Mouse (Mus musculus): ENCODE measurements around the gene Apol6.
A peak's percentile ranks its signal among the peaks of the same experiment; 100 is the strongest.

Gene Apol6

GRCm38 (mm10) chr15:77070745-77071268, 26.3 kb downstream of the Apol6 start:
- no peak for DNase-seq (ENCODE audit: inconsistent ontology term)

DNA sequence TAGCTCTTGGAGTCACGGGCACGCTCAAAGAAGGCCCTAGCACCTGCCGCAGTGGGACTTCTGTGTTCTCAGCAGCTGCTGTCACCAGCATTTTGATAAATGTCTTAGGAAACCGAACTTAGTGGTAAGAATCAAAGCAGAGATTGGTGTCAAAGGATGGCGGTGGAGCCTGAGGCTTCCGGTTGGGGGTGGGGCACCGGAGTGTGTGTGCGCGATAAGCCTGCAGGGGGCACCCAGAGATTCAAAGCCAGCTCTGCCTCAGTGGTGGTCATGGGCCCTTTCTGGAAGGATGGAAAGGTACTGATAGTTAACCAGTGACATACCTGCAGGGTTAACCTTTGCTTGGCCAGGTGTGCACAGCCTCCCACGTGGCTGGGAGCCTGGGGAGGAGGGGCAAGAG, 27.0 kb downstream of the Apol6 start:
- DNase-seq (ENCODE audit: inconsistent ontology term) = no peak

- DNase-seq (ENCODE audit: inconsistent ontology term) = no peak
Observed at GRCm38 (mm10) chr15:77072556-77073163, 28.1 kb downstream of the Apol6 start.

DNA sequence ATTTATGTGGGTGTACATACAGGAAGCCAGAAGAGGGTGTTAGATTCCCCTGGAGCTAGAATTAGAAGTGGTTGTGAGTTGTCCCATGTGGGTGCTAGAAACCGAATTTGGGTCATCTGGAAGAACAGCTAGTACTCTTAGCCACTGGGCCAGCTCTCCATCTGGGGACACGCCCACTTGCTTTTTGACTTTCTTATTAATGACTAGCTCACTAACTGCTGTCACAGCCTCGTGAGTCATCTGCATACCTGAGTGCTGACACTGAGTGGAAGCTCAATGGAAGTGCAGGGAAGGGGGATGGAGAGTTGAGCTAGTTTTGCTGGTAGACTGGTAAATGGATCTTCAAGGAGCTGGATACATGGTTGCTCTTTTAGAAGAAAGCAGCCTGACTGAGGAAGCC, 32.0 kb downstream of the Apol6 start:
- DNase-seq (ENCODE audit: inconsistent ontology term) = peak; percentile 62

- no peak for DNase-seq (ENCODE audit: inconsistent ontology term)
Observed at GRCm38 (mm10) chr15:77077906-77078305, 33.4 kb downstream of the Apol6 start.

GRCm38 (mm10) chr15:77078786-77079185, 34.3 kb downstream of the Apol6 start:
- DNase-seq (ENCODE audit: inconsistent ontology term) = no peak

DNA sequence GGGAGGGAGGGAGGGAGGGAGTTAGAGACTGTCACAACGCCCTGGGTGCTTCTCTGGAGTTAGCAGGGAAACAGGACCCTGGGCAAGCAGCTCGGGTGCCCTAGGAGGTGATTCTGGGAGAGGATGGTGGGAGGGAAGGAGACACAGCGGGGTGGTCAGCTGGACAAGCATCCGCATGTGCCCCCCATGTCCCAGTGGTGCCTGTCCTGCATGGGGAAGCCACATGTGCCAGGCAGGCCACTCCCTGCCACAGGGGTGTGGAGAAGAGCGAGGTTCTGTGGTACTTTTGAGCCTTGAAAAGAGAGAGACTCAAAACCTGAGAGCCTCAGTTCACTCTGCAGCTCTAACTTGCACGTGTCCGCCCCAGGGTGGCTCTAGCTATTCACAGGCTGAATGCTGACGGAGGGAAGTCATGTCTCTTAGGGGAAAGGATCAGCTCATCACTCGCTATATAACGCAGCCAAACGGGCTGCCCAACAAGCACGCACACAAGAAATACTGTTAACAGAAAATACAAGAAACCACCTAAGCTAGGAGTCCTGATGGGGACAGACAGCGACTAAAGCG, 34.8 kb downstream of the Apol6 start:
- DNase-seq (ENCODE audit: inconsistent ontology term) = no peak

GRCm38 (mm10) chr15:77079890-77080361, 35.4 kb downstream of the Apol6 start:
- DNase-seq (ENCODE audit: inconsistent ontology term) = peak; percentile 40

DNA sequence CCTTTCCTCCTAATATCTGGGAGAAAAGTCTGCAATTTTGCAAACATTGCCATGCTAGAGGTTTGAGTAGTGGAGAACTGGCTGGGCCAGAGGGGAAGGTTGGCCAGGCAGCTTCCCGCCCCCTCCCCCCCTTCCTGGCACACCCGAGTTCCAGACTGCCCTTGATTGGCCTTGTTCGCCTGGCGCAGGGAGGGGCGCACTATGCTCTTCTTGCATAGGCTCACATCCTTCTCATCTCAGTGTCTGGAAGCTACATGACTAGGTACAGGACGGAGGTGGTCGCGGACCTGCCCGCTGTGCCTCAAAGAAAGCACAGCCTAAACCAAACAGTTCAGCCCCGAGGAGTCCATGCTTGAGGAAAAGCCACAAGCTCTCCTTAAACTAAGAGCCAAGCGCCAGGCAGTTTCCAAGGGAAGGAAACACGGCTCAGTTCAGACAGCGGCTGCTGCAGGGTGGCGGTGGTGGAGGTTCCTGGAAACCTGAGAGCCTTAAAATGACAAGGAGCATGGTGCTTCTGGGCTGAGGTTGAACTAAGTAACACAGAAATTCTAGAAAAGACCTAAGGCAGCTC, 36.2 kb downstream of the Apol6 start:
- no peak for DNase-seq (ENCODE audit: inconsistent ontology term)

DNA sequence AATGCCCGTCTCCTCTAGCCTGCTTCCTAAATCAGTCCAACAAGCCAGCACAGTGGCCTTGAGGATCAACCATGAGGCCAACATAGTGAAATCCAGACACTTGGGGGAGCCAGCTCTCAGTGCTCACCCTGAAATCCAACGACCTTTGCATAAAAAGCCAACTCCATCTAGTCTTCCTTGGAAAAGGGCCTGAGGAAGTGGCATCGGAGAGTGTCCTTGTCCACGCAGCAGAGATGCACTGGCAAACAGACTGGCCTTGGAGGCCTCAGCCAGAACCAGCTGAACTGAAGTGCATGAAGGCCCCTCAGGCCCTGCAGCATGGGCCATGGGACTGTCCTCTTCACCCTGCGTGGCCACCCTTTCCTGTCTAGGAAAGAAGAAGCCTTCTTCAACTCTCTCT, 36.9 kb downstream of the Apol6 start:
- no peak for DNase-seq (ENCODE audit: inconsistent ontology term)

DNA sequence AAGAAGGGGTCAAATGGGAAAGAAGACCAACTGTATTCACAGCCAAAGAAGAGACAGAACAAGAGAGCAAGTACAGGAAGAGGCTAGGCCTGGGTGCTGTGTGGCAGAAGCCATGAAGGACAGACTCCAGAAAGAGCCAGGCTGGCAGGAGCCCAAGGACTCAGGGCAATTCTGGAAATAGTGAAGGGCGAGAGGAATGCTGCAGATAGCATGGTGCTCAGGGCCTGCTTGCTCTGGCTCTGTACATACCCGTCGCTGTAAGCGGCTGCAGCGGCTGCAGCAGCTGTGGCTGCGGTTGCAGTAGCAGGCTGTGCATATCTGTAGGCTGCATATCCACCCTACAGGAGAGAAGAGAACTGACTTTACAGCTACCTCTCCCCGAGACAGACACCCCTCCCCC, 41.3 kb downstream of the Apol6 start:
- no peak for DNase-seq (ENCODE audit: inconsistent ontology term)

GRCm38 (mm10) chr15:77086488-77086887, 42.0 kb downstream of the Apol6 start:
- no peak for DNase-seq (ENCODE audit: inconsistent ontology term)

GRCm38 (mm10) chr15:77089249-77089648, 44.7 kb downstream of the Apol6 start:
- DNase-seq (ENCODE audit: inconsistent ontology term) = no peak

- DNase-seq (ENCODE audit: inconsistent ontology term) = no peak
Observed at GRCm38 (mm10) chr15:77090531-77090930, 46.0 kb downstream of the Apol6 start.

DNA sequence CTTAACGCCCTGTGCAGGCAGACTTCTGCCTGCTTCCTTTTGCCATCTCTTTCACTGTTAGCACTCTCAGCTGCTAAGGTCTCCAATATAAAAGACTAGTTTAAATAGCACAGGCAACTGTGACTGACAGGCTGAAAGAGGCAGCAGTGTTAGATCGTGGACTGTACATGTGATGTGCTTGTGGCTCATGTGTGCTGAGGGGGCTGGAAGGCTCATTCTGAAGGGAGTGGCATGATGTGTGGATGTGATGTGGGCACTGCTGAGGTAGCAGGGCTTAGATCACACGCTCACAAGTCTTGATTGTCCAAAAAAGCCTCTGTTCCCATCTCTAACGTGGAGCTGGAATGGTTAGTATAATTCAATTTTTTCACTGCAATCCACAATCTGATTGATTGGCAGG, 46.9 kb downstream of the Apol6 start:
- no peak for DNase-seq (ENCODE audit: inconsistent ontology term)

DNA sequence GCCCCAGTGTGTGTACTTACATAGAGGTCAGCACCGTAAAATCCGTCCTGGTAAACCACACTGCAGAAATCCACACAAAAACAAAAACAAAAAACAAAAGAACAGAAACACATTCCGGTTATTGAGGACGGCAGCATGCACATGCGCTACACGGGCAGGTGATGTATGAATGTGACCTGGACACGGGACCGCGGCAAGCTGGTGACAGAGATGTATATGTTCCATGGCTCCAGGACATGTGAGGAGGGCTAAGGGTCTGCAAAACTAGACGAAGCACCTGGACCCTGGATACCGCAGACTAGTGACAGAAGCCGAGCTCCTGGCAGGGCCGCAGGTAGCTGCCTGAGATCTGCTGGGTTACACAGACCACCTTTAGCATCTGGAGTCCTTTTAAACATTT, 49.9 kb downstream of the Apol6 start:
- DNase-seq (ENCODE audit: inconsistent ontology term) = no peak

GRCm38 (mm10) chr15:77095216-77095615, 50.7 kb downstream of the Apol6 start:
- no peak for DNase-seq (ENCODE audit: inconsistent ontology term)

DNA sequence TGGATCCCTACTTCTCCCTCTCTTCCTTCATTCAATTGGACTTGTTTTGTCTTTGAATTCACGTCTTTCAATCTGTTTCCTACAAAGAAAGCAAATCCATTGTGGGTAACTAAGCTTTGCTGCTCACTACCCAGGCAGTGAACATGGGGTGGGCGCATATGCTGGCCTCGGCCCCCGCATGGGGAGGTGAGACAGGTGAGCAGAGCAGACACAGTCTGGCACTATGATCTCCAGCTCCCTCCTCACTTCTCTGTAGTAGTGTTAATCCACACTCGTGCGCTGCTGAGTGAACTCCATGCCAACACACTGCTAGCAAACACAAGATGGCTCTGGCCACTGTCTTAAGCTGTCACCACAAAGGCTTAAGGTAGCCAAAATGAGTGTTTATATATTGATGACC, 52.8 kb downstream of the Apol6 start:
- no peak for DNase-seq (ENCODE audit: inconsistent ontology term)

DNA sequence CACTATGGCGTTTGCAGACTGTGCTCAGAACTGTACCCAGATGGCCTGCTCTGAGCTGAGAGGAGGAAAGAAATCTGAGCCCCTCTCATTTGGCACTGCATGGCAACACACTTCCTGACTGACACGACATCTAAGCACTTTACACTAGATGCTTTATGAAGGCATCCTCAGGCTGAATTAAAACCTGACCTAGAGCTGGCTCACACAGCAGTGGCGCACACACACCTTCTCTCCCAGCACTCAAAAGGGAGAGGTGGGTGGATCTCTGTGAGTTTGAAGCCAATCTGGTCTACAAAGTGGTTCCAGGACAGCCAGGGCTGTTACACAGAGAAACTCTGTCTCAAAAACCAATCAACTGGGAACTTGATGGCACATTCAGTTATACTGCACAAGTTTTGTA, 55.2 kb downstream of the Apol6 start:
- no peak for DNase-seq (ENCODE audit: inconsistent ontology term)

DNA sequence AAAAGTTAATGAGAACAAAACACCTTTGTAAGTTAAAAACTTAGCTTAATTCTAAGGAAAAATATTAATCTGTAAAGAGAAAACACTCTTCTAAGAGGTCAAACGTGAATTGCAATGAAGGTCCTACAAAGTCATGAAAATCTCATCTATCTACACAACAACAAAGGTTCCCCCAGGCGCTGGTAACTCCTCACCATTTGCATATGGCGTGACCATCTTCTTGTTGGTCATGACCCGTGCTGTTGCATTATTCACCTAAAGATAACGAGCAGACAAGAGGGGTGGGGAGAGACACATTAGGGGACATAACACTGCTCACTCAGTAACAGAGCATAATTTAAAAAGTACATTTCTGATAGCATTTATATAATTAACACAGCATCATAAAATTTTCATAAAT, 58.2 kb downstream of the Apol6 start:
- DNase-seq (ENCODE audit: inconsistent ontology term) = no peak

GRCm38 (mm10) chr15:77104349-77105158, 60.0 kb downstream of the Apol6 start:
- no peak for DNase-seq (ENCODE audit: inconsistent ontology term)

DNA sequence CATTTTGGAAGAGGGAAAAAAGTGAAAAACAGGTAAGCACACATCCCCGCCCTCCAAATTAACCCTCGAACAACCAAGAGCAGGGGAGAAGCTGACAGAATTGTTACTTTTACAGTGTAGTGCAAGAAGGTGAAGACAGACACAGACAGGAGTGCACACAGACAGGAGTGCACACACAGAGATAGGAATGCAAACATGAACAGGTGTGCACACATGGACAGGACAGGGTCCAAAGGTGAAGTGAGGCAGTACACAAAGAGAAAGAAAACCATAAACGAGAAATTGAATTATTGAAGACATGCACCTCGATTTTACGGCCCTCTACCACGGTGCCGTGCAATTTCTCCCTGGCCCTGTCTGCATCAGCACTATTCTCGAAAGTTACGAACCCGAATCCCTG, 60.7 kb downstream of the Apol6 start:
- no peak for DNase-seq (ENCODE audit: inconsistent ontology term)
